Mouse (Mus musculus): ENCODE results near the gene Jag2.

Gene Jag2

GRCm38 (mm10) chr12:112941156-112941775, 11.7 kb upstream of the Jag2 start:
- DNase-seq (ENCODE audit: low read depth in 2 of 2, low spot score in 2 of 2), result no peak

DNA sequence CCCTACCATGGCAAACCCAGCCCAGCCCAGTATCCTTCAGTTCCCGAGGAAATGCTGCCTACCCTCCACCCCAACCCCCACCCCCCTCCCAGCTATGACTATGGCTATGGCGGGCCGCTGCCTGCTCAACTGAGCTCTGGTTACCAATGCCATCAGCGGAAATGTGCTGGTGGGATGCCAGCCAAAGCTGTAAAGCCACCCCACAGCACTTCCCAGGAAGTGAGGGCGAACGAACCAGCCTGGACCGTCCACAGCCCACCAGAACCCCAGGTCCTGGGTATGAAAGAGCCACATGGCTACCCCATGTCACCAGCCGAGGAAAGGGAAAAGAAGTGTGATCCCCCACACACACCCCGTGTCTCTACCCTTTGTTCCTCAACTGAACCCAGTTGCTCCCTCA, 11.1 kb upstream of the Jag2 start:
- no peak for DNase-seq (ENCODE audit: low read depth in 2 of 2, low spot score in 2 of 2)

DNA sequence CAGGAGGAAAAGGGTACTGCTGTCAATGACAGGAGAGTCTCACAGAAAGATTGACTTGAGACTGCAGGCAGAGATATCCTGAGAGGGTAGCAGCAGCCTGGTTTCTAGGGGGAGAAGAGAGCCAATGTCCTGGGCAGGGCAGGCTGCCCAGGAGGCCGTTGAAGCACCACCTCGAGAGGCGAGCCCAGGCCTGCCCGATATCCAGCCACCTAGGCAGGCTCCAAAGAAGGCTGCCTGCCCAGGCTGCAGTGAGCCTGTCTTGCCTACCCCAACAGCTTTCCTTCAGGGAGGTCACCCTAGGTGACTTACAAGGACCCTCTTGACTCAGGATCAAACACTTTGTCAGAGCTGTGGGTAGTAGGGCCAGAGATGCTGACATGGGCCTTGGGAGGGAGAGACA, 10.7 kb upstream of the Jag2 start:
- DNase-seq (ENCODE audit: low read depth in 2 of 2, low spot score in 2 of 2), result no peak

GRCm38 (mm10) chr12:112938873-112939565, 9.4 kb upstream of the Jag2 start:
- DNase-seq (ENCODE audit: low read depth in 2 of 2, low spot score in 2 of 2), result no peak

DNA sequence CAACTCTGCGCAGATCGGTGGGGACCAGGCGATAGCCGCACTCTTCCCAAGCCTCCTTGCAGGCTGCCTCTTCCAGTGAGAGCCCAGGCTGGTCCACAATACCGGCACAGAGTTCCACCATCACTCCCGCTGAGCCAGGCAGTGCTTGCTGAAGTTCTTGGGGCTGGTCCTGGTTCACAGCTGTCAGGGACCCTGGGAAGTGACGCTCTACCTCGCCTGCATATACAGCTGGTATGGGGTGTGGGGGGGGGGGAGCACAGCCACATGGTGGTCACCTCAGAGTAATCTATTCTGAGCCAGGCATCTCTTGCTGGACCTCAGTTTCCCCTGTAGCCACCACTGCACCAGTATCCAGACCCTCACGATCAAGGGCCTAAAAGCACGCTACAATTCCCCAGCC, 8.8 kb upstream of the Jag2 start:
- no peak for DNase-seq (ENCODE audit: low read depth in 2 of 2, low spot score in 2 of 2)

DNA sequence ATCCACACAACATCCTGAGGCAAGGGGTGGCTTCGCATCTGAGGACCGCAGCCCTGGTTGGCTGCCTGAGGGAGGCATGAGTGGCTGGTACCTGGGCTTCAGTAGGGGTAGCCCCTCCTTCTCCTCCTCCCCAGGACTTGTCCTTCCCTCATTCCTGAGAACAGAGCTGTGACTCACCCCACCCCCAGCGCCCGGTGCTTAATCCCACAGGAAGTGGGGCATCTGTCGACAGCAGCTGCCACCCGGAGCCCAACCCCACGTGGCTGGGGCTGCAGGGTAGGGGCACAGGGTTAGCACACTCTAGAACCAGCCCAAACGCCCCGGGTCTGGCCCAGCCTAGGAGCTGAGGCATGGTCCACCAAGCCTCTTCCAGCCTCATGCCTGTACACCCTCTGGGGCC, 8.3 kb upstream of the Jag2 start:
- DNase-seq (ENCODE audit: low read depth in 2 of 2, low spot score in 2 of 2), result no peak

DNA sequence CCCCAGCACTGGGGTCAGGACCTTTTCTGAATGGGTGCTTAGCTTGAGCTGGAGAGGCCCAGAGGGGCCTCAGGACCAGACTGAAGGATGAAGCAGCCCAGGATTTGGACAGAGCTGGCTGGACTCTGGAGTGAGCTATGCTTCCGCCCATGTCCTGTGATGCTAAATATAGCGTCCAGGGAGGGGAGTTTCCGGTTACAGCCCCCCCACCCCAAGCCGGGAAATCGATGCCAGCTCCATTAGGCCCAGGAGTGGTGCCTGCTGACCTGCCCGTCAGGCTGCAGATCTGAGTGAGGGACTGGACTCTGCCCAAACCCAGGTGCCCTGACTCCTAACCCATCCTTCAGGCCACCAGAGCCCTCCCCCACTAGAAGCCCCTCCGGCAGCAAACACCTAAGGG, 3.1 kb upstream of the Jag2 start:
- DNase-seq (ENCODE audit: low read depth in 2 of 2, low spot score in 2 of 2), result no peak

- DNase-seq (ENCODE audit: low read depth in 2 of 2, low spot score in 2 of 2), result no peak
Observed at GRCm38 (mm10) chr12:112928401-112929241, 955 bp downstream of the Jag2 start.

DNA sequence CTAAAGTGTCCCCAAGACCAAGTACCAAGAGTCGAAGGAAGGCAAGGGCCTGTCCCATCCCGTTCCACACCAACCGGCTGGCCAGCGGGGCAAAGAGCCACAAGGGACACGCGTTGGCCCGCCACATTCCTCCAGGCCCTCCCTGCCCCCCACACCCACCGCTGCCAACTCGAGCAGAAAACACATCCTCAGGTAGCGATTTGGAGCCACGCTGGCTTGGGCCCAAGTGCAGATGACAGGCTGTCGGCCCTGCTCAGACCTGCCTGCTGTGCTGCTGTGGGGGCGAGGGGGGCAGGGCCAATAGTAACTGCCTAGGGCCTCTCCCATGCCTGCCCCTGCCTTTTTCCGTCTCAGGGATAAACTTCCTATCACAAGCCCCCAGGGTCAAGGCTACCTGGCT, 2.3 kb downstream of the Jag2 start:
- no peak for DNase-seq (ENCODE audit: low read depth in 2 of 2, low spot score in 2 of 2)

GRCm38 (mm10) chr12:112925950-112926349, 3.6 kb downstream of the Jag2 start:
- no peak for DNase-seq (ENCODE audit: low read depth in 2 of 2, low spot score in 2 of 2)

DNA sequence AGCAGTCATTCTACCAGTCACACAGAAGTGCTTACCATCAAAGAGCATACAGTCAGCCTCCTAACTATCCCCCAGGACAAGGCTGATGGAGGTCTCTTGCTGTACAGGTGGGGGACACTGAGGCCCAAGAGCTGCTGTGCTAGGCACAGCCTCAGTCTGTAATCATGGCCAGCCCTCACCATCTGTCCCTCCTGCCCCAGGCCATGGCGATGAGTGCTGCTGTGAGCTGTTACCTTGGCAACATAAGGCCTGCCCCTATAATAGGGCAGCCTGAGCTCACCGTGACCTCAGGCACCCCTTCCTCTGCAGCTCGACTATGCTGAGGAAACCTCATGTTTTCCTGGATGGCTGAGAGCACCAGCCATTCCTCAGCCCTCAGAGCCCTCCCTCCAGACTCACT, 7.0 kb downstream of the Jag2 start:
- no peak for DNase-seq (ENCODE audit: low read depth in 2 of 2, low spot score in 2 of 2)

- no peak for DNase-seq (ENCODE audit: low read depth in 2 of 2, low spot score in 2 of 2)
Observed at GRCm38 (mm10) chr12:112921518-112921917, 8.1 kb downstream of the Jag2 start.

GRCm38 (mm10) chr12:112917906-112918305, 11.7 kb downstream of the Jag2 start:
- no peak for DNase-seq (ENCODE audit: low read depth in 2 of 2, low spot score in 2 of 2)

DNA sequence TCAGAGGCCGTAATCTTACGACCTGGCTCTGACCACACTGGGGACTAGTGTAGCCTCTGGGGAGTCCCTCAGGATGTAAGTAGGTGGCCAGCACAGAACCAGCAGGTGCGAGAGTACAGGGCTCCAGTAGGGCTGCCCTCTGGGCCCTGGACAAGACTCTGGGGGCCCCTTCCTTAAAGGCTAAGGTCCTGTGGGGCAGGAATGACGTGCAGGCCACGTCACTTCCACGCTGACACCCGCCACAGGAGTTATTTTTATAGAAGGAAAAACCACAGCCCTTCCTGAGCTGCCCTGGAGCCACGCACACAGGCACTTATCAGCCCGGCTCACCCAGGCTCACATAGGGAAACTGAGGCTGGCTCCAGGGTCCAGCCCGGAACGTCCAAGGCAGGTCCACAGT, 12.1 kb downstream of the Jag2 start:
- no peak for DNase-seq (ENCODE audit: low read depth in 2 of 2, low spot score in 2 of 2)

GRCm38 (mm10) chr12:112916698-112917400, 12.7 kb downstream of the Jag2 start:
- no peak for DNase-seq (ENCODE audit: low read depth in 2 of 2, low spot score in 2 of 2)

DNA sequence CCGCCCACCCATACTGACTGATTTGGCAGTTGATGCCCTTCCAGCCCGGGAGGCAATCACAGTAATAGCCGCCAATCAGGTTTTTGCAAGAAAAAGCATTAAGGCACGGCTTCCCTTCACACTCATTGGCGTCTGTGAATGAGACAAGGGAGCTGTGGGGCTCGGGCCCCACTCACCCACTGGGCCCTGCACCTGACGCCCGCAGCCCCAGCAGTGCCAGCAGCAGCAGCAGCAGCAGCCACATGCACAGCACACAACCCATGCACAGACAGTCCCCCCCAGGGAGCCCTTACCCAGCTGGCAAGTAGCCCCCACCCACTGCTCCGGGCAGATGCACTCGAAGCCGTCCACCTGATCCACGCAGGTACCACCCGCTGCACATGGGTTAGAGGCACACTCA, 14.0 kb downstream of the Jag2 start:
- DNase-seq (ENCODE audit: low read depth in 2 of 2, low spot score in 2 of 2), result no peak

DNA sequence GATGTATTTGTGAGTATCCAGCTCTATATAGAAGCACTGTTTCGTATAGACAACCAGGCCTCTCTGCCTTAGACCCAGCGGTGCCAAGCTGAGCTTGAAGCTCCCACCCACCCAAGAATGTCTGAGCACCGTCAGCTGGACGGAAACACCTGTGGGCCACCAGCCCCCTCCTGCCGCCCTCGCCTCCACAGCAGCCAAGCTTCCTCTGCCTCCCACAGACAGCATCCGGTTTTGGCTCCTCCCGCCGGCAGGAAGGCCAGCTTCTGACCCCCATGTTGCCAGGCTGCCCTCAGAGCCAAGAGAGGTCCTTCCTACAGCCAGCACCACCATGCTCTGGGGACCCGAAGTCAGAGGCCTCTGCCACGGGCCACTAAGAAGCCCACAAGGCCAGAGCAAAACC, 15.0 kb downstream of the Jag2 start:
- DNase-seq (ENCODE audit: low read depth in 2 of 2, low spot score in 2 of 2), result no peak

- DNase-seq (ENCODE audit: low read depth in 2 of 2, low spot score in 2 of 2), result no peak
Observed at GRCm38 (mm10) chr12:112912951-112913745, 16.4 kb downstream of the Jag2 start.

DNA sequence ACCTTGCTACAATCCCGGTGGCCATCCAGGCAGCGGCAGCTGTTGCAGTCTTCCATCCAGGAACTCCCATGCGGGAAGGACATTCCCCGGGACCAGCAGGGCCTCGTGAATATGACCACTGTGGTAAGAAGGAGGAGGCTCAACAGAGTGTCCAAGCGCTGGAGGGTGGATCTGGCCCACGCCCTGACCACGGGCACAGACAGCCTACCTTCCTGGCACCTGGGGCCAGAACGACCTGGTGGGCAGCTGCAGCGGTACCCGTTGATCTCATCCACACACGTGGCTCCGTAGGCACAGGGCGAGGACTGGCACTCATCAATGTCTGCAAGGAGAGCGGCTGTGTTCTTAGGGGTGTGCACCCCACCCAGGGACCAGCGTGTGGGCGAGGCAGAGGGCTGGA, 17.9 kb downstream of the Jag2 start:
- DNase-seq (ENCODE audit: low read depth in 2 of 2, low spot score in 2 of 2), result no peak

GRCm38 (mm10) chr12:112908991-112909390, 20.6 kb downstream of the Jag2 start:
- DNase-seq (ENCODE audit: low read depth in 2 of 2, low spot score in 2 of 2), result no peak

DNA sequence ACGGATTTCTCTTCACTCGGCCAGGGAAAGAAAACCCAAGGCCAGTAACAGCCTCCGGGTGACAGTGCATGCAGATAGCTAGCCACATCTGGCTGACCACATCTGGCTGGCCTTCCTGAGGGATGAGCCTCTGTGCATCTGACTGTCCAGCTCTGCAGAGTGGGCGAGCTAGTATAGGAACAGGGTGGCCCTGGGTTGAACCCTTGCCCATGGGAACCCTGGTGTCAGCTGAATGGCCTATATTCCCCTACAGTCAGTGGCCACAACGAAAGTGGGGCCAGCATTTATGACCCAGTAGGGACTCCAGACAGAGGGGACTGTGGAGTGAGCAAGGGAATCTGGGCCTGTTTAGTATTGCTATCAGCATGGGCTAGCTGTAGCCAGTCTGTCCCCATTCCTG, 24.6 kb downstream of the Jag2 start:
- DNase-seq (ENCODE audit: low read depth in 2 of 2, low spot score in 2 of 2), result no peak

Data from CD8-positive naive resting alpha-beta T cell, adult 2 months (primary cell).